Mouse (Mus musculus) regulatory T cell (primary cell): Measurements from ENCODE around the gene Atp8b2.

ENCODE experiments used
- in situ Hi-C: fragments of 300-600 bp; cut with MboI, MseI; formaldehyde crosslinking; loops from one replicate; pipeline ENCODE4 v1.15.1; 2025; ENCODE audit warnings: high pct_unique_total_duplicates

The Atp8b2 gene

DNA sequence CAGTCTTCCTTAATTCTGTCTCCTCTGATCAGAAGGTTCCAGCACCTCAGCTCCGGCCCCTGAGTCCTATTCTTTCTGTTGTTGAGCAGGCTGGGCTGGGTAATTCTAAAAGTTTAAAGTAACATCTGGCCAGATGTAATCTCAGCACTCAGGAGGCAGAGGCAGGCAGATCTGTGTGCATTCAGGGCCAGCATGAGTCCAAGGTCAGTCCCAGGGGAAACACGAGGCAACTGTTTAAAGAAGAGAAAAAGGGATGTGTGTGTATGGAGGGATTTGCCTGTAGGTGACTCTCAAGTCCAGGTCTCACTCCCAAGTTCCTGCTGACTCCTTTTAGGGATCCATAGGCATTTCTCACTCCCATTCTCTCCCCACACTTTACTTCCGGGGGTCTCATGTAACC lies 55.5 kb downstream of the Atp8b2 start:
- in situ Hi-C loops = loop anchor here (5.0 kb wide), 1 partner anchor 41 kb away; no protein-coding TSS in a partner anchor

DNA sequence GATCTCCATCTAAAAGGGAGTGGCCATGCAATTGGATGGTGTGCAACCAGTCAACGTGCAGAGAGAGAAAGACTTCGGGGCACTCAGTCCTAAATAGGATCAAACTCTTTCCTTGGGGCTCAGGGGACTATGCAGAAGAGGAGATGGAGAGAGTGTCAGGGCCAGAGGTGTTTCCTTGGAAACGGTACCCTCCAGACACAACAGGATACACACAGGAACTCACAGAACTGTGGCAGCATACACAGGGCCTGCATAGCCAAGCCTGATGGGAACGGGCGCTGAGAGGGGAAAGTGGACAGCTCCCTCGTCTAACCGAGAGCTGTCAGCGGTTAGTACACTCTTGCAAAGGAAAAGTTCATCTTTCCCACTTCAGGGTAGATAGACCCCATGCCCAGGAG lies 63.8 kb downstream of the Atp8b2 start:
- in situ Hi-C loops = no loop called here

DNA sequence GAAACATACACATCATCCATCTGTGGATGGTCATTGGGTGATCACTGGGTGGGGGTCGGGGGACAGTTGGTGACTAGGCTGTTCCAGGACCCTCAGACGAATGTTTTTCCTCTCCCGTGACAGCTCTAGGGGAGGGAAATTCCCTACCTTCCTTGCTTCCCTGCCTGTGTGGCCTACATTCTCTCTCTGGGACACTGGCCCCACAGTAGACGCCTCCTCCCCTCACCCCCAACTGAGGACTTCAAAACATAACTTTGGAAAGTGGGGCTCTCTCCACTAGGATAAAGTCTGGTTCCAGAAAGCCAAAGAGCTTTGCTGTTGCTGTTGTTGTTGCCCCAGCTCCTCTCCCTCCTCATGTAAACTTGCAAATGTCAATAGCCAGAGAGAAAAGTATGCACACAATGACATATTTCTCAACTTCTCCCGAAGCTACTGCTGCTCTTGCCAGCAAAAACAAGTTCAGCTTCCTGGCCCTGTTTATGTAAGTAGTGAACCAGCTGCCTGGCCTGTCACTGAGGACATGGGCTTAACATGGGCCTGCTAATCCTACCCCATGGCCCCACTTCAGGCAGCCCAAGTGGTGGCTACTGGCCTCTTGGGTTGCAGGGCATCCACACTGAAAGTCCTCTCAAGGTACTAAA lies 64.3 kb downstream of the Atp8b2 start:
- in situ Hi-C loops = no loop called here

DNA sequence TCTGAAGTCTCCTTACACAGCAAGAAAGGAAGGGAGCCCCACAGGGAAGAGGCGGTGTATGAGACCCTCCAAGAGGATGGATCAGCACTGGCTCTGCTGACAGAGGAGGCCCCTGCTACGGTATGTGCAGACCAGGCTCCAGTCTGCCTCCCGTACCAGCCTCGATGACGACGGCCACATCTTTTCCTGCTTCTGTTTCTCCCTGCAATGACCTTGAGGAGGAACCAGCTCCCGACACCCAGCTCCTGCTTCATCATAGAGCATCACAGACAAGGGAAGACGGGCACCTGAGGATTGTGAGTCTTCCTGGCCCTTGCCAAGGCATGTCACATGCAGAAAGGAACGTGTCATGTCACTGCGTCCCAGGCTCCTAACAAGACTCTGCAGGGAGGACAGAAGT lies 65.3 kb downstream of the Atp8b2 start:
- in situ Hi-C loops = no loop called here

DNA sequence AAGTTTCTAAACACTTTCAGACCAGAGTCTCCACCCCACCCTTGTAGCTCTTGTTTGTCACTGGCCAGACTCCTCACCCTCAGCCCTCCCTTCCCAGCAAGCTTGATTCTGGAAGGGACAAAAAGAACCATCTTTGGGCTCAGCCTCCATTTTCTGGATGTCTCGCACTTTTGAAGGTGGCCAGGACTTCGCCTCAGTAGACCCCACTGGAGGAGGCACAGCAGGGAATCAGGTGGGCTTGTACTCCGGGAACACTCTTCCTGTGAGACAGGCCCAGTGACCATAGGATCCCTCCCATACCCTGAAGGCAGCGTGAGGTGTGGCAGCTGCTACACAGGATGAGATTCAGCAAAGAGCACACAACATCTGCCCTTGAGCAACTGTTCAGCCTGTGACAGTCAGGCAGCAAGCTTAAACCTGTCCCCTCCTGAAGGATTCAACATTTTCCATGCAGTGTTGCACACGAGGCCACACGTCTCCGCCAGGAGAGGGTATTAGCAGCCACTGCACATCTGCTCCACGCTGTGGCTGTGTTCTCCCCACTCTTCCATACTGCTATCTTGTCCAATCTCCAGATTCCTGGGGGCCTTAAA lies 66.0 kb downstream of the Atp8b2 start:
- in situ Hi-C loops = no loop called here

DNA sequence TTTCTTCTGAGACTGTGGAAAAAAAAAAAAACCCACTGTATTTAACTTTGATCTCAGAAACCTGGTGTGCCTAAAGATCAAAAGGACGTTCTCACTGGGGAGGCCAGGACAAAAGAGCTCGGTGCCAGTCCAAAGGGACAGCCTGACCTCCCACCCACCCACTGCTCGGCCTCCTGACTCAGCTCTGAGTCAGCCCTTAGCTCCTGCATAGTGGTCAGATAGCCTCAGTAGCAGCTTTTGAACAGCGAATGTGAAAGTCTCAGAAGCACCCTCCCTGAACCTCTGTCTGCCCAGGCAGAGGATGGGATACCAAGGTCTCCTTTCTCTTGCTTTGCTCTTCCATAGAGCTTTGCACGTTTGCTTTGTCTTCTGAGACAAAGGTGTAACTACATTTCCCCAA lies 66.7 kb downstream of the Atp8b2 start:
- in situ Hi-C loops = no loop called here

DNA sequence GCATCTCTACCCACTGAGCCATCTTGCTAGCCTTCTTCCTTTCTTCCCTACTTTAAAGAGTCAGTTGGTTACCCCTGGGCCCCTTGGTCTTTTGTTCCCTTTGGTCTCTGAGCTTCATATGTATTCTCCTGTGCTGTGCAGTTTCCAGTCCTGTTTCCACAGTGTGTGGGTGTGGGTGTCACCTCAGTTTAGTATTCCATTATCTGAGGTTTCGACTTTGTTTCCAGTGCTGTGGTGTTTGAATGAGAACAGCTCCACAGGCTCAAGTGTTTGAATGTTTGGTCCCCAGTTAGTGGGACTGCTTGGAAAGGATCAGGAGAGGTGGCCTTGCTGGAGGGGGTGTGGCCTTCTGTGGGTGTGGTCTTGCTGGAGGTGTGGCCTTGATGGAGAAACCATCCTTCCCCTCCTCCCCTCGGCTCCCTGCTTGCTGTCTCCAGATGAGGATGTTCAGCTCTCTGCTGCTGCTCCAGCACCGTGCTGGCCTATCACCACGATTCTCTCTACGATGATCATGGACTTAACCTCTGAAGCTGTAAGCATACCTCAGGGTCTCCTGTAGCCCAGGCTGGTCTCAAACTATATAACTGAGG lies 70.7 kb downstream of the Atp8b2 start:
- in situ Hi-C loops = no loop called here

DNA sequence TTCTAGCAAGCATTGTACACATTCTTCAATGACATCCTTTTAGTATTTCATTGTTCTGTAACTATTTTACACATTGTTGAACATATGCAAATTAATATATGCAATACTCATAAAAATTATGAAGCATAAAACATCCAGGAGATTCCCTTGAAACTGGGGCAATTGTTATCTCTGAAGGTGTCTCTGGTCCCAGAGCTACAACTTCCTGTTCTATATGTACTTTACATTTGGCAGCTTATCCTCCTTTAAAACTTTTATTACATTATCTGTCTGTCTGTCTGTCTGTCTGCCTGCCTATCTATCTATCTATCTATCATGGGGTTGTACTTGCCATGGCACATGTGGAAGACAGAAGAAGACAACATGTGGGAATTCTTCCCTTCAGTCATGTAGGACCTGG lies 71.6 kb downstream of the Atp8b2 start:
- in situ Hi-C loops = no loop called here

DNA sequence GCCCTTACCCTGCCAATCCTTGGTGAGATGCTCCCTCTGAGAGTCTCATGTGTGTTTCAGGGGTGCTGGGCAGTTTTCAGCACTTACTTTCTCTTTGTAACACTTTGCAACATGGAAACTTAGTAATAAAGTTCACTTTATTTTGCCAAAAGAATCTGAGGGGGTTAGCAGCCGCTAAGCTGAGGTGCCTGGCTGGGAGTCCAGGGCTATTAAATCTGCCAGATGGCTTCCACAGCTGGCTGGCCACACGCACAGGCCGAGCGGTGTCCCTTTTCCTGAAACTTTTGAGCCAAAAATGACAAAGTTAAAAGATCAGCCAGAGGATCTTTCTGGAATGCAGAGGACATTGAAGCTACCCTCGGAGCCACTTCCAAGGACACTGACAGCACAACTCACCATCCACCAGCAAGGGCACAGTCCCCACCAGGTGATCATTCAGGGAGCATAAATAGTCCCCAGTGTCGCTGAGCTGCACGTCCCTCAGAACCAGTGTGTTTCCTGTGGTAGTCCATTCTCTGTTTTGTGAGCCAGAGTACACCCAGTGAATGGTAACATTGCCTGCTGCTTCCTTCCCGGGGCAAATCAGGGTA lies 73.4 kb downstream of the Atp8b2 start:
- in situ Hi-C loops = no loop called here
